Mouse (Mus musculus) forebrain, embryonic 11.5 days (tissue): Measurements from ENCODE around the gene Slc25a41. TPM values are rescaled to one million over a fixed set of nuclear protein-coding genes. Genes with fewer than 3 reads are reported as not detected.
A peak's percentile ranks its signal among the peaks of the same experiment; 100 is the strongest.

Experiments used
- ATAC-seq: fragments of 200-750 bp; cut with Nextera tagmentation; replicated peaks from 2 replicates; pipeline ENCODE4 v1.8.0; 2017; ENCODE audit warnings: moderate TSS enrichment; ENCODE audit not compliant: low FRiP score
- DNase-seq: peaks from one replicate; pipeline ENCODE4 v3.0.0-alpha.2; 2017; ENCODE audit warnings: low spot score
- H3K27ac ChIP-seq: fragments of 300-500 bp; sonication (generic); 2 replicates; pipeline ENCODE4 v1.5.1; 2014; ENCODE audit warnings: low read depth, low read length
- H3K27me3 ChIP-seq: fragments of 300-500 bp; sonication (generic); 2 replicates; pipeline ENCODE4 v1.6.1; 2014; ENCODE audit warnings: mild to moderate bottlenecking, low read length, mixed read lengths; ENCODE audit not compliant: control insufficient read depth, insufficient read depth
- H3K36me3 ChIP-seq: fragments of 300-500 bp; sonication (generic); 2 replicates; pipeline ENCODE4 v1.6.1; 2014; ENCODE audit warnings: mild to moderate bottlenecking, low read length, moderate library complexity, mixed read lengths; ENCODE audit not compliant: control insufficient read depth, insufficient read depth
- H3K4me1 ChIP-seq: fragments of 300-500 bp; sonication (generic); replicated peaks from 2 replicates; pipeline ENCODE4 v1.6.1; 2014; ENCODE audit warnings: low read length, mixed read lengths; ENCODE audit not compliant: control insufficient read depth, insufficient read depth
- H3K4me2 ChIP-seq: fragments of 300-500 bp; sonication (generic); 2 replicates; pipeline ENCODE4 v1.6.1; 2014; ENCODE audit warnings: low read depth, mild to moderate bottlenecking, low read length, moderate library complexity, mixed read lengths; ENCODE audit not compliant: severe bottlenecking
- H3K4me3 ChIP-seq: fragments of 300-500 bp; sonication (generic); 2 replicates; pipeline ENCODE4 v1.5.1; 2014; ENCODE audit warnings: low read depth, low read length
- H3K9ac ChIP-seq: fragments of 300-500 bp; sonication (generic); 2 replicates; pipeline ENCODE4 v1.6.1; 2014; ENCODE audit warnings: low read length
- H3K9me3 ChIP-seq: fragments of 300-500 bp; sonication (generic); 2 replicates; pipeline ENCODE4 v1.6.1; 2016; ENCODE audit warnings: low read length, mixed read lengths; ENCODE audit not compliant: control insufficient read depth
- whole genome bisulfite sequencing: fragments of 180-500 bp; shearing (Covaris S2); extraction: QIAGEN DNeasy Blood & Tissue Kit; methylation state at CpG from one replicate; pipeline ENCODE4 v1.1.7; 2014; 5-methylcytosine and 5-hydroxymethylcytosine counted together
- polyA plus RNA-seq: library from polyadenylated mRNA; unstranded; fragments of >200 nt; fragmentation: Nextera tagmentation; extraction: Ambion mirVana; gene quantifications from 2 replicates; pipeline ENCODE4 v1.2.1, GENCODE M21; 2014

The Slc25a41 gene
- polyA plus RNA-seq, 1 experiment from 2014 or later: not detected

DNA sequence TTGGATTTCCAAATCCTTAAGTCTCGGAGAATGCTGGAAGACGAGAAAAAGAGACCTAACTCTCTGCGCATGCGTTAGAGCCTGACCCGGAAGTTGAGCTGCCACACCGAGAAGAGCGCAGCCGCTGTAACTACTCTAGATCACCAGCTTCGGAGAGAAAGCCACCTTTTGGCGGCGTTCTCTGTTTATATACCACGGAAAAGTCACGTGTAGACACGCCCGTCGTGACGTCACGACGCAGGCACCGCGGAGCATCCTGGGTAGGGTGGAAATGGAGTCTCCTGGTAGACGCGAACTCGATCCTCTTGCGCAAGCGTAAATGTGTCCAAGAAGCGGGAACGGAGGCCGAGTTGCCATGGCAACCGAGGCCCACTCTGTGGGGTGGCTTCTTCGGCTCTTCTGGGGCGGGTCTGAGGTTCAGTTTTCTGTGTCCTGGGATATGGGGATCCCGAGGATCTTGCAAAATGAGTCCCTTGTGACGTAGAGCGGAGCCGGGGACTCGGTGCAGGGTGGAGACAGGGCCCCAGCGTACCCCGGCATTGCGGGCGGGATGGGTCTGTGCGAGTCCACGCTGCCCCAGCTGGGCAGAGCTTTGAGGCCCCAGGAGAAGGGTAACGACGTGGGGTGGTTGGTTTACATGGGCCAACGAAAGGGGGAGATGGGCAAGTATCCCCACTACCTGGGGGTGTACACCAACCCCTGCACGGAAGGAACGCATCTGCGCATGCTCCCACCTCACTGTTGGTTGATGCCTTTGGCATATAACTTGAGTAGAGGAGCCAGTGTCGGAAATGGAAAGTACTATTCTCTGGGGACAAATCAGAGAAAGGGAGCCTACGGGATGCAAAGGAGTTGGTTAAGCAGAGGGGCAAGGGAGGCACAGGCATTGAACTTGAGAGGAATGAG is 30.0 kb downstream of the Slc25a41 start, which contains the start of the genes Gtf2f1 and Gm17949:
Gene Gtf2f1 (minus strand): TSS at position 53 of the 906 bp plus-strand sequence.
Gene Gm17949 (plus strand): TSS at position 234 of the 906 bp plus-strand sequence.
- peak within 1 kb of the TSS; percentile 80 for H3K9ac ChIP-seq
- H3K27me3 ChIP-seq: no peaks in the 10 kb centered on the region
- WGBS: under 1% methylated on average over 48 of the region's 51 CpGs
- peak within 1 kb of the TSS; percentile 86 for H3K27ac ChIP-seq
- H3K9me3 ChIP-seq: no peaks in the 10 kb centered on the region
- H3K4me1 ChIP-seq: peaks cover 11% of the 10 kb centered on the region
- peak; percentile 90 for ATAC-seq
- peak within 1 kb of the TSS; percentile 78 for H3K4me2 ChIP-seq
- H3K36me3 ChIP-seq: peaks cover 6% of the 10 kb centered on the region; the same call in 1 of the 2 replicates
- peak within 1 kb of the TSS; percentile 76 for H3K4me3 ChIP-seq
- DNase-seq: peak; percentile 98

DNA sequence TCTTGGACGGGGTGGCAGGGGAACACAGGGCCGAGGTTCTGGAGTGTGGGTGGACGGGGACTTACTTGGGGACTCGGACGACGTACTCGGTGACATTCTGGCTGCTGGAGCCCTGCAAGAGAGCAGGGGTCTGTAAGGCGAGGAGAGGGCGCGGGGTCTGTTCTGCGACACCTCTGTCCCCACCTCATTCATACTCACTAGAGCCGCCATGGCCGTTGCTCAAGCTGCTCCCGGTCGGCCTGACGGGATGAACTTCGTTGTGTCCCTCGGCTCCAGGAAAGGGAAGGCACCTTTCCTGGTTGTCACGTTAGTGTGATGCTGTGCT is 30.6 kb downstream of the Slc25a41 start:
- Histone ChIP-seq H3K27me3 (no peaks in the 10 kb centered on the region), H3K4me3 (peak overlapping the region; percentile 76), H3K27ac (peak overlapping the region; percentile 46; the same call in 1 of the 2 replicates), H3K36me3 (peaks cover 6% of the 10 kb centered on the region; the same call in 1 of the 2 replicates), H3K4me2 (peak overlapping the region; percentile 77), H3K9ac (peak overlapping the region; percentile 80), H3K9me3 (no peaks in the 10 kb centered on the region), H3K4me1 (peaks cover 11% of the 10 kb centered on the region)
- DNase-seq: no peak
- WGBS: under 1% methylated on average over 19 of the region's 19 CpGs
- peak; percentile 47 for ATAC-seq

GRCm38 (mm10) chr17:57007137-57007905 is 34.1 kb downstream of the Slc25a41 start:
- H3K4me1 ChIP-seq: peaks cover 10% of the 10 kb centered on the region
- H3K4me3 ChIP-seq: no peak overlapping the region
- no peak overlapping the region for H3K9ac ChIP-seq
- WGBS: 92% methylated on average over 13 of the region's 13 CpGs
- H3K4me2 ChIP-seq: peak overlapping the region; percentile 8; the same call in 1 of the 2 replicates
- DNase-seq (no peak), ATAC-seq (no peak)
- H3K36me3 ChIP-seq: peaks cover 9% of the 10 kb centered on the region; the same call in 1 of the 2 replicates
- H3K27me3 ChIP-seq: no peaks in the 10 kb centered on the region
- H3K27ac ChIP-seq: no peak overlapping the region
- H3K9me3 ChIP-seq: no peaks in the 10 kb centered on the region

GRCm38 (mm10) chr17:57003994-57004393 is 37.5 kb downstream of the Slc25a41 start:
- no peak overlapping the region for H3K9ac ChIP-seq
- H3K4me2 ChIP-seq: no peak overlapping the region
- H3K4me3 ChIP-seq: no peak overlapping the region
- DNase-seq (no peak), ATAC-seq (no peak)
- no peaks in the 10 kb centered on the region for H3K4me1 ChIP-seq
- 92% methylated on average over 7 of the region's 7 CpGs for WGBS
- no peaks in the 10 kb centered on the region for H3K9me3 ChIP-seq
- H3K27me3 ChIP-seq: no peaks in the 10 kb centered on the region
- H3K27ac ChIP-seq: no peak overlapping the region
- peaks cover 9% of the 10 kb centered on the region; the same call in 1 of the 2 replicates for H3K36me3 ChIP-seq

GRCm38 (mm10) chr17:57001228-57001627 is 40.2 kb downstream of the Slc25a41 start:
- Histone ChIP-seq H3K4me2 (no peak overlapping the region), H3K27me3 (no peaks in the 10 kb centered on the region), H3K4me1 (peaks cover 6% of the 10 kb centered on the region; the same call in 1 of the 2 replicates), H3K9ac (no peak overlapping the region), H3K27ac (no peak overlapping the region), H3K9me3 (no peaks in the 10 kb centered on the region), H3K4me3 (no peak overlapping the region), H3K36me3 (peaks cover 3% of the 10 kb centered on the region; the same call in 1 of the 2 replicates)
- DNase-seq (no peak), ATAC-seq (no peak)
- WGBS: 84% methylated on average over 8 of the region's 8 CpGs

- WGBS: 90% methylated on average over 9 of the region's 9 CpGs
- Histone ChIP-seq H3K9me3 (no peaks in the 10 kb centered on the region), H3K4me1 (peaks cover 6% of the 10 kb centered on the region; the same call in 1 of the 2 replicates), H3K27me3 (no peaks in the 10 kb centered on the region), H3K36me3 (peaks cover 6% of the 10 kb centered on the region), H3K27ac (no peak within 1 kb of the TSS), H3K4me3 (no peak within 1 kb of the TSS), H3K9ac (no peak within 1 kb of the TSS), H3K4me2 (no peak within 1 kb of the TSS)
- DNase-seq (no peak), ATAC-seq (no peak)
These were observed 41.4 kb downstream of the Slc25a41 start, which contains the start of gene Pspn for GRCm38 (mm10) chr17:56999968-57000609. Gene Pspn, minus strand, starts transcription at chr17:57000018.

GRCm38 (mm10) chr17:56999414-56999813 is 42.0 kb downstream of the Slc25a41 start:
- Histone ChIP-seq H3K27ac (no peak overlapping the region), H3K27me3 (no peaks in the 10 kb centered on the region), H3K9me3 (no peaks in the 10 kb centered on the region), H3K36me3 (peaks cover 5% of the 10 kb centered on the region), H3K4me2 (no peak overlapping the region), H3K9ac (no peak overlapping the region), H3K4me1 (peaks cover 6% of the 10 kb centered on the region; the same call in 1 of the 2 replicates), H3K4me3 (no peak overlapping the region)
- ATAC-seq: no peak
- 92% methylated on average over 9 of the region's 9 CpGs for WGBS
- DNase-seq: no peak
